Mouse (Mus musculus): Measurements from ENCODE around the gene Dhtkd1. TPM values are rescaled to one million over a fixed set of nuclear protein-coding genes. Genes with fewer than 3 reads are reported as not detected.
"Not testable (repeated sequence)": the region's sequence is repeated elsewhere in the genome, so short reads cannot be mapped to it uniquely, and the experiment has no call there.

Gene Dhtkd1
- polyA plus RNA-seq, 1 experiment, result 2.1 TPM

GRCm38 (mm10) chr2:5950305-5950704 is 7.7 kb upstream of the Dhtkd1 start:
- TF ChIP-seq CTCF (IDR thresholded peaks at IDR 0.05; ENCODE audit: insufficient read depth, low read length) (no peak), POLR2A (IDR thresholded peaks at IDR 0.05; ENCODE audit: borderline replicate concordance, extremely low read depth, low read depth, low read length) (no peak)
- peaks cover 5% of the 10 kb centered on the region for H3K4me1 ChIP-seq (ENCODE audit: control insufficient read depth, insufficient read depth, low read length)
- peak overlapping the region; percentile 99 for H3K4me3 ChIP-seq (replicated peaks; ENCODE audit: extremely low read depth, low read depth, low read length)
- DNase-seq, result peak; percentile 13
- WGBS, result 2% methylated on average over 6 of the region's 6 CpGs

DNA sequence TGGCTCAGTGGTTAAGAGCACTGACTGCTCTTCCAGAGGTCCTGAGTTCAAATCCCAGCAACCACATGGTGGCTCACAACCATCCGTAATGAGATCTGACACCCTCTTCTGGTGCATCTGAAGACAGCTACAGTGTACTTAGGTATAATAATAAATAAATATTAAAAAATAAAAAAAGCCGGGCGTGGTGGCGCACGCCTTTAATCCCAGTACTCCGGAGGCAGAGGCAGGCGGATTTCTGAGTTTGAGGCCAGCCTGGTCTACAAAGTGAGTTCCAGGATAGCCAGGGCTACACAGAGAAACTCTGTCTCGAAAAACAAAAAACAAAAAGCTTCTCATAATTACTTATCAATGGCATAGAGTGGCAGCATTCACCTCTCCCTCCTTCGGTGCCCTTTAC is 7.2 kb upstream of the Dhtkd1 start:
- H3K4me3 ChIP-seq (replicated peaks; ENCODE audit: extremely low read depth, low read depth, low read length); DNase-seq; H3K4me1 ChIP-seq (ENCODE audit: control insufficient read depth, insufficient read depth, low read length): not testable (repeated sequence)
- WGBS, result 92% methylated on average over 9 of the region's 9 CpGs

- no peak for DNase-seq
- Histone ChIP-seq H3K4me3 (replicated peaks; ENCODE audit: extremely low read depth, low read depth, low read length) (no peak overlapping the region), H3K4me1 (ENCODE audit: control insufficient read depth, insufficient read depth, low read length) (peaks cover 3% of the 10 kb centered on the region)
- WGBS, result 89% methylated on average over 2 of the region's 2 CpGs
- TF ChIP-seq POLR2A (IDR thresholded peaks at IDR 0.05; ENCODE audit: borderline replicate concordance, extremely low read depth, low read depth, low read length), result no peak
- no peak for TF ChIP-seq CTCF (IDR thresholded peaks at IDR 0.05; ENCODE audit: insufficient read depth, low read length)
Measured at GRCm38 (mm10) chr2:5948964-5949363, 6.4 kb upstream of the Dhtkd1 start.

- no peak for DNase-seq
- TF ChIP-seq POLR2A (IDR thresholded peaks at IDR 0.05; ENCODE audit: borderline replicate concordance, extremely low read depth, low read depth, low read length) (no peak), CTCF (IDR thresholded peaks at IDR 0.05; ENCODE audit: insufficient read depth, low read length) (no peak)
- Histone ChIP-seq H3K4me1 (ENCODE audit: control insufficient read depth, insufficient read depth, low read length) (peaks cover 3% of the 10 kb centered on the region), H3K4me3 (replicated peaks; ENCODE audit: extremely low read depth, low read depth, low read length) (no peak overlapping the region)
- WGBS, result 85% methylated on average over 3 of the region's 3 CpGs
Measured at GRCm38 (mm10) chr2:5946876-5947275, 4.3 kb upstream of the Dhtkd1 start.

- WGBS, result 88% methylated on average over 1 of the region's 1 CpGs
- TF ChIP-seq POLR2A (IDR thresholded peaks at IDR 0.05; ENCODE audit: borderline replicate concordance, extremely low read depth, low read depth, low read length) (no peak), CTCF (IDR thresholded peaks at IDR 0.05; ENCODE audit: insufficient read depth, low read length) (no peak)
- DNase-seq, result no peak
- Histone ChIP-seq H3K4me1 (ENCODE audit: control insufficient read depth, insufficient read depth, low read length) (peaks cover 3% of the 10 kb centered on the region), H3K4me3 (replicated peaks; ENCODE audit: extremely low read depth, low read depth, low read length) (no peak overlapping the region)
Measured at GRCm38 (mm10) chr2:5945629-5946028, 3.0 kb upstream of the Dhtkd1 start.

DNA sequence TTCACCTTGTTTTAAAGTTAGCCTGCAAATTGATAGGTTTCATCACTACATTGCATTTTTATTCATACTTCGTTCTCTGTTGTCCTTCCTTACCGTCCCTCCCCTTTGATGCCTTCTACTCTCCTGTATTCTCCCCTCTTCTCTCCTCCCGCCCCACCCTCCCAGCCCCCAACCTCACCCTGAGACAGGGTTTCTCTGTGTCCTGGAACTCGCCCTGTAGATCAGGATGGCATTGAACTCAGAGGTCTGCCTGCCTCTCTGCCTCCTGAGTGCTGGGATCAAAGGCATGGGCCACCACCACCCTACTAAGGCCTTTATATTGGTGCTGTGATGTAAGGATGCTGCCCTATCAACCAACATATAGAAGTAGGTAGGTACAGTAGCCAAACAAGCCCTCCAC is 479 bp upstream of the Dhtkd1 start:
- TF ChIP-seq CTCF (IDR thresholded peaks at IDR 0.05; ENCODE audit: insufficient read depth, low read length), result no peak
- WGBS, result 43% methylated on average over 4 of the region's 4 CpGs
- Histone ChIP-seq H3K4me3 (replicated peaks; ENCODE audit: extremely low read depth, low read depth, low read length) (no peak overlapping the region), H3K4me1 (ENCODE audit: control insufficient read depth, insufficient read depth, low read length) (no peaks in the 10 kb centered on the region; the same call in 1 of the 2 replicates)
- no peak for DNase-seq

- no peaks in the 10 kb centered on the region; the same call in 1 of the 2 replicates for H3K4me1 ChIP-seq (ENCODE audit: control insufficient read depth, insufficient read depth, low read length)
- no peak for TF ChIP-seq POLR2A (IDR thresholded peaks at IDR 0.05; ENCODE audit: borderline replicate concordance, extremely low read depth, low read depth, low read length)
- TF ChIP-seq CTCF (IDR thresholded peaks at IDR 0.05; ENCODE audit: insufficient read depth, low read length), result no peak
- WGBS, result 63% methylated on average over 11 of the region's 11 CpGs
- no peak for DNase-seq
- peak overlapping the region; percentile 76 for H3K4me3 ChIP-seq (replicated peaks; ENCODE audit: extremely low read depth, low read depth, low read length)
Measured at GRCm38 (mm10) chr2:5941861-5942415, 654 bp downstream of the Dhtkd1 start.

DNA sequence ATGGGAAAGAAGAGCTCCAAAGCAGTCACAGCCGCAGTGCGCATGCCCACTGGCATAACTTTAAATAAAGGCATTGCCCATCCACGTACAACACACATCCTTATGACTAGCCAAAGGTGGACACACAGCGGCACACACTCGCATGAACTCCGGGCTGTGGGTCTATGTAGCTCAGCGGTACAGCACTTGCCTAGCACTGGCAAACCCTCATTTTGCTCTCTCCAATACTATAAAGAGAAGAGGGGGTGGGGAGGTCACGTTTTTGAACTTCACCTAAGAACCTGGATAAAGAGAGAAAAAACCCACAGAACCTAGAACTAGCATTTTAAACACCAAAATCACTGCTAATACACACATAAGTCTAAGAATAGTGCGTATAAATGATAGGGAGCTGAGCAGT is 1.7 kb downstream of the Dhtkd1 start:
- 92% methylated on average over 9 of the region's 9 CpGs for WGBS
- Histone ChIP-seq H3K4me1 (ENCODE audit: control insufficient read depth, insufficient read depth, low read length) (no peaks in the 10 kb centered on the region; the same call in 1 of the 2 replicates), H3K4me3 (replicated peaks; ENCODE audit: extremely low read depth, low read depth, low read length) (no peak overlapping the region)
- no peak for DNase-seq
- TF ChIP-seq CTCF (IDR thresholded peaks at IDR 0.05; ENCODE audit: insufficient read depth, low read length), result no peak
- no peak for TF ChIP-seq POLR2A (IDR thresholded peaks at IDR 0.05; ENCODE audit: borderline replicate concordance, extremely low read depth, low read depth, low read length)

- 89% methylated on average over 14 of the region's 14 CpGs for WGBS
- Histone ChIP-seq H3K4me3 (replicated peaks; ENCODE audit: extremely low read depth, low read depth, low read length) (no peak overlapping the region), H3K4me1 (ENCODE audit: control insufficient read depth, insufficient read depth, low read length) (no peaks in the 10 kb centered on the region; the same call in 1 of the 2 replicates)
- TF ChIP-seq POLR2A (IDR thresholded peaks at IDR 0.05; ENCODE audit: borderline replicate concordance, extremely low read depth, low read depth, low read length), result no peak
- TF ChIP-seq CTCF (IDR thresholded peaks at IDR 0.05; ENCODE audit: insufficient read depth, low read length), result no peak
- DNase-seq, result no peak
Measured at GRCm38 (mm10) chr2:5939911-5940310, 2.7 kb downstream of the Dhtkd1 start.

GRCm38 (mm10) chr2:5939319-5939718 is 3.3 kb downstream of the Dhtkd1 start:
- no peaks in the 10 kb centered on the region; the same call in 1 of the 2 replicates for H3K4me1 ChIP-seq (ENCODE audit: control insufficient read depth, insufficient read depth, low read length)
- no peak for TF ChIP-seq POLR2A (IDR thresholded peaks at IDR 0.05; ENCODE audit: borderline replicate concordance, extremely low read depth, low read depth, low read length)
- no peak for TF ChIP-seq CTCF (IDR thresholded peaks at IDR 0.05; ENCODE audit: insufficient read depth, low read length)
- 89% methylated on average over 3 of the region's 3 CpGs for WGBS

More at GRCm38 (mm10) chr2:5939319-5939718, 3.3 kb downstream of the Dhtkd1 start:
- DNase-seq, result no peak
- H3K4me3 ChIP-seq (replicated peaks; ENCODE audit: extremely low read depth, low read depth, low read length), result no peak overlapping the region
